Mouse (Mus musculus) liver, embryonic 14 days (tissue): ENCODE data around the gene Ldlrad1. TPM values are rescaled to one million over a fixed set of nuclear protein-coding genes. Genes with fewer than 3 reads are reported as not detected.

Experiments used
- polyA plus RNA-seq: library from polyadenylated mRNA; depleted of rRNA; stranded (reverse); fragments of >200 nt; gene quantifications from 2 replicates; pipeline ENCODE4 v1.2.3, GENCODE M21; 2012; rRNA removed

Gene Ldlrad1
- polyA plus RNA-seq: 0.03 TPM in 1 of 2 replicates, not detected in the other

DNA sequence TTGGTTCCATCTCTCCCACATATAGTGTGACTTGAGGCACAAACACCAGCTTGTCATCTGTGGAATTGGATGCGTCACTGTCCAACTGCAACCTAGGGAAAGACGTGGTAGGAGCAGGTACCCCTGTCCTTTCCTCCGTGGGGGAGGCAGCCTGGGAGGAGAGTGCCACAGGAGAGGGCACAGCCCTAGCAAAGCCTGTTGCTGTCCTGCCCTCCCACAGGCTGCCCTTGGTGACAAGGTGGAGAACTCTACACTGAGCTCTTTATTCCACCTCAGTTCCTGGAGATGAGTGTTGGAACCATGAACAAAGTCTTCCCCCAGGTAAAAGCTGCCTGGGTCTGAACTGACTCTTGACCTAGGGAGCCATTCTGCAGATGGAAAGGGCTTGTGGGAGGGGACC lies at the start of gene Ldlrad1:
TSS of gene Ldlrad1 (plus strand) at position 301 of the 400 bp plus-strand sequence.

DNA sequence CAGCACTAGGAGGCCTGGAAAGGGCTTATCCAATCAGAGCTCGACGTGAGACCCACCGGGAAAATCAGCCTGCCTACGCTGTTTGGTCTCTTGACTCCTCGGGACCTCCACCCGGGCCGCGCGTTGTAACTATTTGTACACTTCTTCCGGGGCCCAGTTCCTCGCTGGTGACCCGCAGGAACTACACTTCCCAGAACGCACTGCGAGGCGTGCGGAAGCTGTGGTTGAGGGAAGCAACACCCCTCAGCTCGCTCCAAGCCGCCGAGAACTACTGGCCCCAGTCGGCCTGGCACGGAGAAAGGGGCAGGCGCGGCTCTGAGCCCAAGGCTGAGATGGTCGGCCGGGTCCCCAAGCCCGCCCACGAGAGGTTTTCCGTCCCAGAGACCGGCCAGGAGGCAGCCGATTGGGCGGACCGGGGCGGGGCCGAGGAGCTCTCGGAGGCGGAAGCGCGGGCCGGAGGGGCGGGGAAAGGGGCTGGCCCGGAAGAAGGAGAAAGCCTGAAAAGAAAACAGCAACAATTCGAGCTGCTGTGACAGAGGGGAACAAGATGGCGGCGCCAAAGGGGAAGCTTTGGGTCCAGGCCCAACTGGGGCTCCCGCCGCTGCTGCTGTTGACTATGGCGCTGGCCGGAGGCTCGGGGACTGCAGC lies 30.7 kb upstream of the Ldlrad1 start, which contains the start of gene Tmem59:
TSS of gene Tmem59 (plus strand) at position 218 of the 648 bp plus-strand sequence.

DNA sequence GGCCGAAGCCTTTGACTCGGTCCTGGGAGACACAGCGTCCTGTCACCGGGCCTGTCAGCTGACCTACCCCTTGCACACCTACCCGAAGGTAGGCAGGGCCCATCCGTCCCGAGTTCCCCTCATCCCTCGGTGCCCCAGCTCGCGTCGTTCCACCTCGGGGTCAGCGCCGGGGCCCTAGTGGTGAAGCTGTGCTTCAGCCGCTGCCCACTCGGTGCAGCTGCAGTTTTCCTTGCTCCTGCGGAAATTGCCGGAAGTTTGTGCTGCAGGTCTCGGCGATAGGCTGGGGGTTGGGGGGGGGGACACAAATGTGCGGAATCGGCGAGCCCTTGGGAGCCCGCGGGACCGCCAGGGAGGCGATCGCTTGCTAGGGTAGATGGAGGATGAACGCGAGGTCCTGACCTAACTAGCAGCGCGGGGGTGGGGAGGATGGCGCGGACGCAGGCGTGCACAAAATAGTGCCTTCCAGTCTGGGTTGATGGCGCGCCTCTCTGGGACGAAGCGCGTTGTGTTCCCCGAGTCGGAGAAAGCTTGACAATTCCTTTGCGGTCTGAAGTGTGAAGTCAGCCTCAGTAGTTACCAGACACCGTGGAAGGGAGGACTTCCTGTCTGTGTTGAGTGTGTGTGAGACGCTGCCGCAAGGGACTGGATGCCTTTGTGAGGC lies 30.0 kb upstream of the Ldlrad1 start, which contains the start of gene Tceanc2:
TSS of gene Tceanc2 (minus strand) at position 287 of the 661 bp plus-strand sequence.

DNA sequence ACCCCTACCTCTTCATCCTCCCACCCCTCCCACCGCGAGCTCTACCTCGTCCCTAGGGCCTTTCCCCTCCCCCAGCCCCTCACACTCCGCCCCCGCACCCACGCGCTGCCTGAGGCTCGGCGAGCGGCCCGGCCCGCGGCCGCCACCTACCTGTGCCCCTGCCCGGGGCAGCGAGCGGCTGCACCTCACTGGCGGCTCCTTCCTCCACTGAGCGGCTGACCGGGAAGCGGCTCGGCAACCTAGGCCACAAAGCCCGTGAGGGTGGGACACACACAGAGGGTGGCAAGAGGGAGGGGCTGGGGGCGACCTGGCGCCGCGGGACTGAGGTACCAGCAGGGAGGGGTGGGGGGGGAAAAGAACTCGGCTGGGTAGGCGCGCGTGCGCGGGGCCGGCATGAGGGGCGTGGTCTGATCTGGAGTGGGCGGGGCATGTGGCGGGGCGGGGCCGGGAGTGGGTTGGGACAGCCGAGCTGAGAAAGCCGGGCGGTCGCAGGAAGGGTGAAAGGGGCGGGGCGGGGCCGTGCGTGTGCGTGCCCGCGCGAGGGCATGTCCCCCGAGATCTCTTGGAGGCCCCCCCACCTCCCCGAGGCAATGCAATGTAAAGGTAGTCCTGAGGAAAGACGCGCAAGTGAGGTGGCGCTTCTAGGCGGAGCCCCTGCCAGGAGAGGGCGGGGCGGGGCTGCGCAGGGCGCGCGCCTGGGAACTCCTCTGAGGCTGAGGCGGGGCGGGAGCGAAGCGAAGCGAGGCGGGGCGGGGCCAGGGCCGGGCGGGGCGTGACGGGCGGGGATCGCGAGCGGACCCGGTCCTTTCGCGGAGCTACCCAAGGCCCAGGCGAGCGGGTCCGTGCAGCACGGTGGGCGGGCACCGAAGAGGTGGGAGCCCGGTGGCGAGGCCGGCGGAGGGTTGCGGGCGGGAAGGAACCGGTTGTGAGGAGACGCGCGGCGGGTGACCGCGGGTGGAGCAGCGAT lies 44.4 kb downstream of the Ldlrad1 start, which contains the start of the genes Lrrc42 and Hspb11:
TSS of gene Lrrc42 (minus strand) at position 408 of the 967 bp plus-strand sequence.
TSS of gene Hspb11 (plus strand) at position 469 of the 967 bp plus-strand sequence.

Other genes starting within 250 kb of the Ldlrad1 start
- gene Mrpl37, start 142.3 kb upstream of the Ldlrad1 start, polyA plus RNA-seq: 35.4 and 40.3 TPM in 2 replicates
- gene Cyb5rl, start 142.2 kb upstream of the Ldlrad1 start, polyA plus RNA-seq: 1.3 and 1.9 TPM in 2 replicates
- gene Cdcp2, start 112.3 kb upstream of the Ldlrad1 start, polyA plus RNA-seq: not detected in 2 replicates
- gene Tmem59, start 30.8 kb upstream of the Ldlrad1 start, polyA plus RNA-seq: 55.5 and 64.7 TPM in 2 replicates
- gene Tceanc2, start 30.1 kb upstream of the Ldlrad1 start, polyA plus RNA-seq: 6.4 and 7.9 TPM in 2 replicates
- gene Lrrc42, start 44.4 kb downstream of the Ldlrad1 start, polyA plus RNA-seq: 7.7 and 8.8 TPM in 2 replicates
- 4.8 and 5.2 TPM in 2 replicates for gene Hspb11, start 44.4 kb downstream of the Ldlrad1 start, polyA plus RNA-seq
- gene Dio1, start 98.0 kb downstream of the Ldlrad1 start, polyA plus RNA-seq: 0.03 TPM in 2 replicates
- gene Yipf1, start 105.2 kb downstream of the Ldlrad1 start, polyA plus RNA-seq: 11.4 and 13.7 TPM in 2 replicates
- 8.2 and 11.2 TPM in 2 replicates for gene Ndc1, start 158.6 kb downstream of the Ldlrad1 start, polyA plus RNA-seq
- gene Glis1, start 225.4 kb downstream of the Ldlrad1 start, polyA plus RNA-seq: 0.22 and 0.26 TPM in 2 replicates